Mouse (Mus musculus) cerebellum, adult 2 months (tissue): Measurements from ENCODE around the gene Nacad. TPM values are rescaled to one million over a fixed set of nuclear protein-coding genes. Genes with fewer than 3 reads are reported as not detected.

Source experiments
- DNase-seq, 2 experiments: peaks; one replicate each; pipeline ENCODE4 v3.0.0; 2021
- H3K27ac ChIP-seq: fragments of 200-500 bp; 2 replicates; pipeline ENCODE4 v1.5.1; 2012; ENCODE audit warnings: low read length, control low read depth, inconsistent platforms; ENCODE audit not compliant: insufficient read depth
- H3K27me3 ChIP-seq: fragments of 200-500 bp; 2 replicates; pipeline ENCODE4 v1.6.1; 2012; ENCODE audit warnings: inconsistent platforms, mild to moderate bottlenecking, low read length, moderate library complexity; ENCODE audit not compliant: control insufficient read depth, insufficient read depth
- H3K4me1 ChIP-seq: fragments of 200-500 bp; 2 replicates; pipeline ENCODE4 v1.6.1; 2011; ENCODE audit warnings: low read length; ENCODE audit not compliant: control insufficient read depth, insufficient read depth
- H3K4me3 ChIP-seq: fragments of 200-500 bp; replicated peaks from 2 replicates; pipeline ENCODE3; 2011; ENCODE audit warnings: mild to moderate bottlenecking, low read depth, low read length, control low read depth; ENCODE audit not compliant: insufficient read depth
- CTCF ChIP-seq: fragments of 200-500 bp; IDR thresholded peaks from 2 replicates; pipeline ENCODE4 v1.5.1; 2011; ENCODE audit warnings: low read depth, mild to moderate bottlenecking, control low read depth, low read length, moderate library complexity, borderline replicate concordance; ENCODE audit not compliant: insufficient read depth
- POLR2A ChIP-seq: fragments of 200-500 bp; IDR thresholded peaks from 2 replicates; pipeline ENCODE4 v1.6.1; 2011; ENCODE audit warnings: low read length, control low read depth, borderline replicate concordance; ENCODE audit not compliant: insufficient read depth
- WGBS: fragments of 180-500 bp; shearing (Covaris S2); methylation state at CpG from one replicate; pipeline ENCODE4 v1.1.7; 2018; 5-methylcytosine and 5-hydroxymethylcytosine counted together
- polyA plus RNA-seq: library from polyadenylated mRNA; depleted of rRNA; stranded (reverse); fragments of >200 nt; gene quantifications from 2 replicates; pipeline ENCODE4 v1.2.3, GENCODE M21; 2012

Nacad gene
- polyA plus RNA-seq, 1 experiment: 94.4 TPM

DNA sequence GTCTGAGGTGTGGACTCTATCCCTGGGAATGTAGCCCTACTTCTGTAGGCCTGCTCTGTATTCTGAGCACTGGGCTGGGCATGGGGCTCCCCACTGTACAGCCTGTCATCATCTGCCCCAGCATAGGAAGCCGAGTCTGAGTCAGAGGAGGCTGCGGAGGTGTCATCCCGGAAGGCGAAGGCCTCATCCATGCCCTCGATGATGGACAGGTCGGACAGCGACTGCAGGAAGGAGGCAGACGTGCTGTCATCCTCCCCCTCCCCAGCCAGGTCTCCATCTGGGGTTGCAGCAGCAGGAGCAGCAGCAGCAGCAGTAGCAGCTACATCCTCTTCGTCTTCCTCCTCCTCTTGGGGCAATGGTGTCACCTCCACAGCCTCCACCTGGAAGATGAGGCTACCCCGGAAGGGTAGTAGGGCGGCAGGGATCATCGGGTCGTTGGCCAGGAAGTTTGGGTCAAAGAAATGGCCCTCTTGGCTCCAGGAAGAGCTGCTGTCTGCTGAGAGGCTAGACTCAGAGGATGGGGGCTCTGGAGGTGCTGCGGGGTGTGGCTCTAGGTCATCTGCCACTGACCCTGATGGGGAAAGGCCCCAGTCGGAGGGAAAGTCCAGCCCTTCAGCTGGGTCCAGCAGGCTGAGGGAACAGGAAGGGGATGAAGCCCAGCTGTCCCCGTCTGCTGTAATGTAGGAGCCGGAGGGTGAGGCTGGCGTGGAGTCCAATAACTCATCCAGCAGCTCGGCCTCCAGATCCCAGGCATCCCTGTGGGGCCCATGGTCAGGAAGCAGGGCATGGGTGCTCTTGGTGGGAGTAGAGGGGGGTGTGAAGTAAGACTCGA lies 4.0 kb downstream of the Nacad start:
- H3K4me1 ChIP-seq: peaks cover 20% of the 10 kb centered on the region
- DNase-seq: peak in 1 of 2 experiments; percentile 31
- no peak overlapping the region for H3K4me3 ChIP-seq
- TF ChIP-seq POLR2A: no peak
- TF ChIP-seq CTCF: no peak
- WGBS: 67% methylated on average over 20 of the region's 20 CpGs
- H3K27ac ChIP-seq: no peak overlapping the region
- no peaks in the 10 kb centered on the region for H3K27me3 ChIP-seq

DNA sequence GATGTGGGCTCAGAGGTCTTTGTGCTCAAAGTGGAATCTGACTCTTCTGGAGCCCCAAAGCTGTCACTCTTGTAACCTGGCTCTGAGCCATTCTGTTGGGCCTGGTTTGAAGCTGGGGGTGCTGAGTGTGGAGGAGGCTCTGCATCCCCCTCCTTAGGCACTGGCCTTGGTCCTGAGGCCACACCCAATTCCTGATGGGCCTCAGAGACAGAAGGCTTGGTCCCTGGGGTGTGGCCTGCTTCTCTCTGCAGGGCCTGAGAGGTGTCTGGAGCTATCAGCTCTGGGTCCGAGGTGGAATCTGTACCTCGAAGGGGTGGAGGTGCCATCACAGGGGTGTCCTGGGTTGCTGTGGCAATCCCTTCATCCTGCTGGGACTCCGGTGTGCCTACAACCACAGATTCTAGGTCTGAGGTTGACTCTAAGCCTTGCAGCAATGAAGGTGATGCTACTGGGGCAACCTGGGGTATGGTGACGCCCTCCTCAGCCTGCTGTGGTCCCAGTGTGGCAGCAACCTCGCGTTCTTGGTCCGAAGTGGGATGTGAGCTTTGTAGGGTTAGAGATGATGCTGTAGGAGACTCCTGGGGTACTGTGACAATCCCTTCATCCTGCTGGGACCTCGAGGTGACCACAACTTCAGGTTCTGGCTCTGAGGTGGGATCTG lies 5.4 kb downstream of the Nacad start:
- TF ChIP-seq POLR2A (0 out of 2 replicates have a peak, but pooled peaks have one; percentile 25), CTCF (no peak)
- no peak overlapping the region for H3K27ac ChIP-seq
- no peak overlapping the region for H3K4me3 ChIP-seq
- no peaks in the 10 kb centered on the region for H3K27me3 ChIP-seq
- DNase-seq: peak in 1 of 2 experiments; percentile 26
- 75% methylated on average over 8 of the region's 8 CpGs for WGBS
- peaks cover 26% of the 10 kb centered on the region for H3K4me1 ChIP-seq

DNA sequence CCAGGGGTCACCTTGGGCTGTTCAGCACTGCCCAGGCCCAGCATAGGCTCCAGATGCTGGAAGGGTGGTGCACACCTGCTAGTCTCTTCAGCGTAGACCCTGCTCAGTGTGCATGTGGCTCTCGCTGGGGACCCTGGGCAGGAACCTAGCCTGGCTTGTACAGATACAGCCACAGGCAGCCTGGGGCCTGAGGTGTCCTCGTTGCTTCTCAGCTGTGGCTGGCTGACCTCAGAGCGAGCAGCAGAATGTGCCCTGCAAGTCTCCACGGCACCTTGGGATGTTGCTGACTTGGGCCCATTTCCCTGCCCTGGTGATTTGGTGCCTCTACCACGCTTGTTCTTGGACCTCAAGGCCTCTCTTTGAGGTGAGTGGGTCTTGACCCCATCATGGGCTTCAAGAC lies 6.0 kb downstream of the Nacad start:
- TF ChIP-seq CTCF (no peak), POLR2A (no peak)
- H3K4me1 ChIP-seq: peaks cover 32% of the 10 kb centered on the region
- DNase-seq: peak in 1 of 2 experiments; percentile 34
- H3K27ac ChIP-seq: no peak overlapping the region; the same call in 1 of the 2 replicates
- no peaks in the 10 kb centered on the region for H3K27me3 ChIP-seq
- no peak overlapping the region for H3K4me3 ChIP-seq
- WGBS: 56% methylated on average over 6 of the region's 6 CpGs

DNA sequence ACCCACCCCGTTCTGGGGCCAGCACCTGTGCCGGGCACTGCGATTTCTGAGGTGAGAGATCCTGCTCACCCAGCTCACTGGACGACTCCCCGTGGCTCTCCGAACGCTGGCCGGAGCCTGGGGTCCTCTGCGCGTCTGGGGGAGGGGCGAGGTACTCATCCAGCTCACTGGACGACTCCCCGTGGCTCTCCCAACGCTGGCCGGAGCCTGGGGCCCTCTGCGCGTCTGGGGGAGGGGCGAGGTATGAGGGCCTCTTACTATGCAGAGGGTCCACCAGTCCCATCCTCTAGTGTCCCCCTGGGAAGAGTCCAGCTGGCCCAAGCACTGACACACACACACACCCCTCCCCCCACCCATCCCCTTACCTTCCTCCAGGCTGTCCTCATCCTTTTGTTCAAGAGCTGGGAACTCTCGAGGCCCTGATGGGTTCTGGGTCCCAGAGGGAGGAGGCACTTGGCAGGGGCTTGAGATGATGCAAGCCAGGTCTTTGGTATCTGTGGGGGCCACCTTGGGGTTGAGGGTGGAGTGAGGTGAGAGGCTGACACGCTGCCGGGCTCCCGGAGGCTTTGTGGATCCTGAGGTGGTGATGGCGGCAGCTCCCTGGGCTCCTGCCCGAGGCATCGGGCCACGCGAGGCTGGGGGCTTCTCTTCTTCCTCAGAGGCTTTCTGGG lies 6.7 kb downstream of the Nacad start:
- no peaks in the 10 kb centered on the region for H3K27me3 ChIP-seq
- 10% methylated on average over 27 of the region's 27 CpGs for WGBS
- H3K27ac ChIP-seq: no peak overlapping the region; the same call in 1 of the 2 replicates
- peaks cover 34% of the 10 kb centered on the region for H3K4me1 ChIP-seq
- peak; percentile 31 to 51 for DNase-seq
- no peak for TF ChIP-seq CTCF
- 0 out of 2 replicates have a peak, but pooled peaks have one; percentile 7 for TF ChIP-seq POLR2A
- no peak overlapping the region for H3K4me3 ChIP-seq

DNA sequence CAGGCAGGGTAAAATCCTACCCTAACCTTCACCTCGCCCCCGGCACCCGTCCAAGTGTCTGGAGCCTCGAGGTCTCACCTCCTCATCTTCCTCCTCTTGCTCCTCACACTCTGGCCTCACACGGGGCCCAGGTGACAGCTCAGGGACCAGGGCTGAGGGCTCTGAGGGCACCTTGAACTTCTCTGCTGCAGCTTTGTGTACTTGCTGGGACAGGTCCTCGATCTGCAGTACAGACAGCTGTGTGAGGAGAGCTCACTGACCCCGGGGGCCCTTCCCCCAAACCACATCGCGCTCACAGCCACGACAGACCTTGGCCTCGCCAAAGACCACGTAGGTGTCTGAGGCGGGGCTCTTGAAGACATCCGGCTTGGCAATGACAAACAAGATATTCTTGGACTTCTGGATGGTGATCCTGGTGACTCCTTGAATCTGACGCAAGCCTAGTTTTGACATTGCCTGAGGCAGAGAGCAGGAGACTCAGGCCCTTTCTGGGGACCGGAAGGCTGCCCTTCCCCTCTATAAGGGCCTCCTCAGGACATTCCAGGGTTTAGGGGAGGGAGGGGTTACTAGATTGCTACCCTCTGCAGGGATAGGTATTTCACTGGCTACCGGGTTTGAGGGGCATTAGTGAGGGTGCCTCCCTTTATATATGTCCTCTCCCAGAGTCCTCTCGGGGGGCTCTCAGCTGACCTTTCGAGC lies 7.5 kb downstream of the Nacad start:
- peaks cover 26% of the 10 kb centered on the region for H3K4me1 ChIP-seq
- no peaks in the 10 kb centered on the region for H3K27me3 ChIP-seq
- TF ChIP-seq CTCF (no peak), POLR2A (0 out of 2 replicates have a peak, but pooled peaks have one; percentile 4)
- WGBS: 58% methylated on average over 19 of the region's 19 CpGs
- H3K4me3 ChIP-seq: no peak overlapping the region
- no peak overlapping the region for H3K27ac ChIP-seq
- DNase-seq: peak; percentile 24 to 44

DNA sequence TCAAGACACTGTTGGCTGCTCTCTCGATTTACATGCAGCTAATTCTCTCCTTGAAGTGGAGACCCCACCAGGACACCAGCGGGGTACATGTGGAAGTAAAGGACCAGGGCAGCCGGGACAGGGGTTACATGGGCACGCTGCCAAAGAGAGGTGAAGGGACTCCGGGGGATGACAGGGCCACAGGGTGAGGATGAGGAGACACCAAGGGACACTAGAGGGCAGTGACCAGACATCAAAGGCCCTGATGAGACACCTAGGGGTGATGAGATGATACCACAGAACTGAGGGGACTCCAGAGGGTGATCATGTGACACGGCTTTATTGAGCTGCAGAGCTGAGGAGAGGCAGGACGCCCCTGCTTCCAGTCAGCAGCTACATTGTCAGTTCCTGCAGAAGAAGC lies 8.3 kb downstream of the Nacad start:
- WGBS: 65% methylated on average over 7 of the region's 7 CpGs
- H3K27ac ChIP-seq: no peak overlapping the region
- TF ChIP-seq POLR2A (no peak), CTCF (peak; percentile 27; the same call in 1 of the 2 replicates)

DNA sequence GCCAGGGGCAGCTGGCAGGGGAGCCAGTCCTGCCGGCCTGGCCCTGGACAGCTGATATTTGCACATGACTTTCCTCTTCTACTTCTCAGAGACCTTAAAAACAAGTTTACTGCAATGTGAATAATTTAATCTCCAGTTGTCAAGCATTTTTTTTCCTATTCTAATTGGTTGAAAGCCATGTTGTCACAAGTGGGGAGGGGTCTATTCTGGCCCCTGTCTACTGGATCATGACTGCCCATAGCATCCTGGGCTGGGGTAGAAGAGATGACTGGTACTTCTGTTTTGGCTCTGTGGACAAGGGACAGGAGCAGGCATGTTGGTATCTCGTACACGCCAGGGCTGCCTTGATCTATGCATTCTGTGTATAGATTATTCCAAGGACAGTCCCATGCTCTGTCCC lies 9.2 kb downstream of the Nacad start:
- Histone ChIP-seq H3K4me3 (no peak overlapping the region), H3K4me1 (peaks cover 26% of the 10 kb centered on the region), H3K27ac (no peak overlapping the region), H3K27me3 (no peaks in the 10 kb centered on the region)
- no peak for DNase-seq
- WGBS: 64% methylated on average over 3 of the region's 3 CpGs
- no peak for TF ChIP-seq POLR2A

More for the DNA sequence above, 8.3 kb downstream of the Nacad start:
- peak; percentile 21 to 32 for DNase-seq
- Histone ChIP-seq H3K4me1 (peaks cover 26% of the 10 kb centered on the region), H3K27me3 (no peaks in the 10 kb centered on the region), H3K4me3 (no peak overlapping the region)
